Mouse (Mus musculus): ENCODE measurements around the gene Pnldc1.
"Not testable (repeated sequence)": the region's sequence is repeated elsewhere in the genome, so short reads cannot be mapped to it uniquely, and the experiment has no call there.

Gene Pnldc1

DNA sequence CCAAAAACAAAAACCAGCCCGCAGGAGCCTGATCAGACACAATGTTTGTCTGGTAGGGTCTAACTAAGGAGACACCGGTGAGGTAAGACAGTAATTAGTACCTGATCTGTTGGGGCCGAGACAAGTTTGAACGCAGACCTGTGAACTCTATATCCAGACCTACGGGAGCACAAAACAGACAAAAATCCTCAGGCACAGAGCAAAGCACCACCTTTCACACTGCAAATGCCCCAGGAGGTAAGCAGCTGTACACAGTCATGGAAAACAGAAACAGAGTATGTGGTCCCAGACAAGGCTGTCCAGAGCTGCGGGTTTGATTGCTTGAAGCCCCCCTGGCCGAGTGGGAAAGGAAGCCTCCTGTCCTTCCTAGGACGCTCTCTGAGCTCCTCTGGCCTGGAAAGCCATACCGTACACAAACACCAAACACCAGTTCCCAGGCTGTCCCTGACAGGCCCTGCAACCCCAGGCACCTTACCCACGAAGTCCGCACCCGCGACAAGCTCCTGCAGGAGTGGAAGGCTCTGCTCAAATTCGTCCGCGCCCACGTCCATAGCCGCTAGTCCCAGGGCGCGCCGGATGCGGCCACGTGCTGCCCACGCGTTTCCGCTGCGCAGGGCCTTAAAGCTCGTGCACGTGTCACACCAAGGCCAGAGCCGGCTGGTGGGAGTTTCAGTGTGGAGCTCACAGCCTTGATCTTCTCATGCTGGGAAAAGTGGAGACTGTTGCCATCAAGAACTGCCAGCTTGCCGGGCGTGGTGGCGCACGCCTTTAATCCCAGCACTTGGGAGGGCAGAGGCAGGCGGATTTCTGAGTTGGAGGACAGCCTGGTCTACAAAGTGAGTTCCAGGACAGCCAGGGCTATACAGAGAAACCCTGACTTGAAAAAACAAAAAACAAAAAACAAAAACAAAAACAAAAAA, at the start of gene Pnldc1:
Gene Pnldc1 (minus strand): TSS at position 870 of the 920 bp plus-strand sequence.
- no peak for DNase-seq

DNA sequence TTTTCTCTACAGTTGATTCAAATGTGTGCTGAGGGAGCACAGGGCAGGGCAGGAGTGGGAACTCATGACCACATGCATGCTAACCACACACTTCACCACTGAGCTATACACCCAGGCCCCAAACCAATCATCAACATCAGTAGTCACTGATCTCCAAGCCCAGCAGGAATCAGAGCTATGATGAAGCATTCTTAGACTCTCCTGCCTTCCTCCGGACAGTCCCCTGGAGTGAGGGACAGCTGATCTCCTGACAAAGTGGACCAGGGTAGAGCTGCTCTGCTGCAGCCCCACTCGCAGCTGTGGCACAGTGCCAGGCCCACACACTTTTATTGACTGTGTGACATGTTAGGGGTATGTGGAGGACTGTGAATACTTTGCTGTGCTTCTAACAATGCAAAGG, 49.3 kb upstream of the Pnldc1 start:
- not testable (repeated sequence) for DNase-seq

DNA sequence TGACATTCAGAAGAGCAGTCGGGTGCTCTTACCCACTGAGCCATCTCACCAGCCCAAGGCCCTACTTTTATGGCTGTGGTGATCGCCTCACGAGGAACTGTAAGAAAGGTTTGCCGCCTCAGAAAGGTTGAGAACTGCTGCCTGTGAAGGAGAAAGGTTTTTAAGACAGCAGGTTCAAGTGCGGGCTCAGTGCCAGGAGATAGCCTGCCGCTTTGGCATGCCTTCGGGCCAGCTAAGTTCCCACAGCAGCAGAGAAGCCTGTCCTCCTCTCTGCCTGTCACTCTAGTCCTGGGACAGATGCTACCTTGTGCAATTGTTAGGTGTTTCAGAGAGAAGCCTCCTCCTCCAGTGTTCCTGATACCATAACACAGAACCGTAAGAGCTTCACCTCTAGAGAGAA, 46.6 kb upstream of the Pnldc1 start:
- DNase-seq: no peak

DNA sequence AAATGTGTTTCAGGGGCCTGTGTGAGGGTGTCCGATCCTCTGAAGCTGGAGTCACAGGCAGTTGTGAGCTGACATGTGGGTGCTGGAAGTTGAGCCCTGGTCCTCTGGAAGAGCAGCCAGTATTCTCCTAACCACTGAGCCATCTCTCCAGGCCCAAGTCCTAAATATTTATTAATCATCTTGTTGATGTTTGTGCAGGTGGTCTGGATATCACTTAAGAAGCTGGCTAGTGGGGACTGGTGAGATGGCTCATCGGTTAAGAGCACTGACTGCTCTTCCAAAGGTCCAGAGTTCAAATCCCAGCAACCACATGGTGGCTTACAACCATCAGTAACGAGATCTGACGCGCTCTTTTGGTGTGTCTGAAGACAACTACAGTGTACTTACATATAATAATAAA, 39.6 kb upstream of the Pnldc1 start:
- DNase-seq: no peak

DNA sequence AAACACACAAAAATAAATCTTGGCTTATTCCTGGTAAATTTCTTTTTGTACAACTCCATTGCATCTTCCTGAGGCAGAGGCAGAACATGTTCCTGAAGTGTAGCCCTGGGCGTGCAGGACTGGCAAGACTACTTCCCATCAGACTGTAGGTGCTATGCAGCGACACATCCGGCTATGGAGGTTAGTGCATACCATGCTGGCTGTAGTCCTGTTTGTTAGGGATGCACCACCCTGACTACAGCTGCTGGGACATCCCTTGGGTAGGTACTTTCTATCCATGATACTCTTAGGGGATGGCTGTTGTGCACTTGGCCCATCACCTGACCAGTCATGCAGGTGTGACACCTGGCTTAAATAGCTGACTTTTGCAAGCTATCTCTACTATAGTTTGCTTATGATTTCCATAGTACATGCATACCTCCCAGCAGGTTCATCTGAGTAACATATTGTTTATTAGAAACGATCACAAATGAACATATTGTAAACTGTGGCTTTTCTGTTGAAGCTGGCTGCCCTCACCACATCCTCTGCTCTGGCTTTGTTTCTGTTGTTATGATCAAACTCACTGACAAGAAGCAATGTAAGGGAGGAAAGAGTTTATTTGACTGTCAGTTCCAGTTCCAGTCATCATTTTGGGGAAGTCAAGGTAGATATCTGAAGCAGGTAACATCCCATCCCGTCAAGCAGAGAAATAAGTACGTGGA, 32.6 kb upstream of the Pnldc1 start:
- no peak for DNase-seq

DNA sequence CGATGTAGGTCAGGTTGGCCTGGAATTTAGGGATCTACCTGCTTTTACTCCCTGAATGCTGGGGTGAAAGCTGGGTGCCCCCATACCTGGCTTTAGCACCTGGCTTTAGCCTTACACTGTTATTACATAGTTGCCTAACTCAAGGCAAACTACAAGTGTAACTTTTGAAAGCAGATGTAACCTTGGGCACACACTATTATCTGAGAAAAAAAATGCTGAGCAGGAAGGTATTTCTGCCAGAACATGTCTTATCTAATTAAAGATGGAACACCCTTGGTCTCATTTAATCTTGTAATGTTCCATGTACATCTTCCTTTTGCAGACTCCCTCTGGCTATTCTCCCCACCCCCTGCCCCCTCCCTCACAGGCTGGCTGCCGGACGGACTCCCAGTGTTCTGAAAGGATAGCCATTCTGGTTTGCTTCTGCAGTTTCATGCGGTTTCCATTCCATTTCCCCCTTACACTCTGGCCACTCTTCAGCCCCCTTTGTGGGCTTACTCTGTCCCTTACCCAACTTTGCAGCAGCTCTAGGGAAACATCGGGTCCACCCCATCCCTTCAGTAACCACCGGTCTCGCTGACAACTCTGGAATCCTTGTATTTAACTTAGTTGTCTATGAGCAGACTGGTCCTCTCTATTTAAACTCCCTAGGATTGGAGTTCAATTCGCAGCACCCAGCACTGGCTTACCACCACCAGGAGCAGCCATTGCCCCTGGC, 31.7 kb upstream of the Pnldc1 start:
- no peak for DNase-seq

DNA sequence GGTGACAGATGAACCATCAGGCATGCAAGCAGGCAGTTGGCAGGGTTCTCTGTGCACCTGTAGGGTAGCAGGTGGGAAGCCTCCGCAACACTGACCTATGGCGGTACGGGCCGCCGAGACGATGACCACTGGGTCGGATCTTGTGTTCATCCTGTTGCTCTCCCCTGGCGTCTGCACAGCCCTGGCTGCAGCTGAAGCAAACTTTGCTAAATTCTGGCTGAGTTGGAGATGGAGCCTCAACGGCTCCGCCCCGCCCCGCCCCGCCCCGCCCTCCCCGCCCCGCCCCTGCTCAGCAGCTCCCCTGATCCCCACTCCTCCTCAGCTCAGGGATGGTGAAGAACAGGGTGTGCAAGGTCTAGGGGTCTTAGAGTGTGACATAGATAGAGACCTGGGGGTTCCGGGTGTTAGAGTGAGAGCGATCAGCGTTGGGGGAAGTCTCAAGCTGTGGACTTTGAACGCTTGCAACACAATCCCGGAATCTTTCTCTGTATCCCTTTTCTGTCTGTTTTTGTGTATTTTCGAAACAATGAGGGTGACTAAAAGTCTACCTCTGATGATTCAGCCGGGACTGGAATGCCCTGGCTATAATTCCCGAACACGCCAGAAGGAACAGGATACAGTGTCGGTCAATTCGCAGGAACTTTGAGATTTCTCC, 30.2 kb upstream of the Pnldc1 start, which contains the start of gene Acat3:
Gene Acat3 (minus strand): TSS at position 450 of the 655 bp plus-strand sequence.
- no peak for DNase-seq

DNA sequence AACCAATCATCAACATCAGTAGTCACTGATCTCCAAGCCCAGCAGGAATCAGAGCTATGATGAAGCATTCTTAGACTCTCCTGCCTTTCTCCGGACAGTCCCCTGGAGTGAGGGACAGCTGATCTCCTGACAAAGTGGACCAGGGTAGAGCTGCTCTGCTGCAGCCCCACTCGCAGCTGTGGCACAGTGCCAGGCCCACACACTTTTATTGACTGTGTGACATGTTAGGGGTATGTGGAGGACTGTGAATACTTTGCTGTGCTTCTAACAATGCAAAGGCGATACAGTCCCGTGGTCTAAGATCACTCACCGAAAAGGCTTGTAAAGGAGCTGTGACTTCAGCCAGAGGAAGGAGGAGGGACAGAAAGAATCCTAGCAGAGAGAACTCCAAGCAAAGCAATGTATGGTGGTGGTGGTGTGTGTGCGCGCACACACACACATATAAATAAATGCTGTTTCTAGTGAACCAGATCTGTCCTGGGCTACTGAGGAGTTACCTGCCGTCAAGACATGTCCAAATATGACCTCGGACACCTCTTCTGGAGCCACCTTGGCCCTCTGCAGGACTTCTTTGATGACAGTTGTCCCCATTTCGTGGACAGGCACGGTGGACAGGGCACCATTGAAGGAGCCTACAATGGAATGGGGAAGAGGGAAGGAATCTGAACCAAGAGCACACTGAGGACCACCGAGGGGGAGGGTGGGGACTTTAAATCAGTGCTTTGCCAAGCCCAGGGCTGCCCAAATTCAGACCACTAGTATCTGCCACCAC, 29.5 kb upstream of the Pnldc1 start:
- not testable (repeated sequence) for DNase-seq

DNA sequence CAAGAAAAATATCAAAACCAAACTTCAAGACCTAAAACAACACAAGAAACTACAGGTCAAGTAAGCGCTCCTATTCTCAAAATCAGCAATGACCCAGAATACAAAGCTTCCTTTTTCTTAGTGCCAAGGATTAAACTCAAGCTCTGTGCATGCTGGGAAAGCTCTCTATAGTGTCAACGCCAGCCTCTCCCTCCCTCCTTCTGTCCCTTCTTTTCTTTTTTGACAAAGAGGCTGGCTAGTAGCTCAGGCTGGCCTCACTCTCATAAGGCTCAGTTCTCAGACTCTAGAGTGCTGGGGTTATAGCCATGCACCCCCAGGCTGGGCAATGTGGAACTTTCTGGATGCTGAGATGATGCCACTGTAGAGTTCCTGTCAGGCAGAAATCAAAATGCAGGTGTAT, 28.0 kb upstream of the Pnldc1 start:
- DNase-seq: no peak

DNA sequence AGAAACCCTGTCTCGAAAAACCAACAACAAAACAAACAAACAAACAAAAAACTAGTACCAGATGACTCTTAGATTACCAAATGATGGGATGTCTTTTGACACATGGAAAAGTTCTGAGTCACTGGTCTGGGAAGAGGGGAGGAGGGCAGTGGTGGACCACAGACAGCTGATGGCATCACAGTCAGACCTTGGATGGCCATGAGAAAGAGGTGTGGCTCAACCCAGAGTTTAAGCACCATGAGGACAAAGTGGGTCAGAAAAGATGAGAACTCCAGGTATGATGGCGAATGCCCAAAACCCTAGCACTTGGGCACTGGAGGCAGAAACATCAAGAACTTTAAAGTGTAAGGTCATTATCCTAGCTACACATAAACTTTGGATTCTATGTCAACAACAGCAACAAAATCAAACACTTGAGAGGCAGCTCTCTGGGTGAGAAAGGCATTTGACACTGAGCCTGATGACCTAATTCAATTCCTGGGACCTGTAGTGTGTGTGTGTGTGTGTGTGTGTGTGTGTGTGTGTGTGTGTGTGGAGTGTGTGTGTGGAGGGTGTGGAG, 27.5 kb upstream of the Pnldc1 start:
- no peak for DNase-seq

DNA sequence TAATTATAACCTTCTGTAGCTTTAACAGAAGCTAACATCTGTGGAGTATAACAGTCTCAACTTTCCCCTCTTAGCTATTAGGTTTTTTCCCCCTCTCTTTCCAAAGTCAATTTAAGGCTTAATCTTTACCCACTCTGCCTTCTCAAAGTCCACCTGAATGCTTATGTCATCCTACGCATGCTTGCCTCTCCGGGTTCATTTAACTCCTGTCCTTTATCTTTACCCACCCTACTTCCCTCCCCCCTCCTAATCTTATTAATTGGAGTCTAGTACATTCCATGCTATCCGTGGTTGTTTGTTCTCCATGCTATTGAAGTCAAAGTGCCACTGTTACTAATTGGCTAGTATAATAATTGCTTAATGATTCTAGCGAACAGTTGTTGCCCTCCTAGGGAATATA, 25.7 kb upstream of the Pnldc1 start:
- DNase-seq: no peak

DNA sequence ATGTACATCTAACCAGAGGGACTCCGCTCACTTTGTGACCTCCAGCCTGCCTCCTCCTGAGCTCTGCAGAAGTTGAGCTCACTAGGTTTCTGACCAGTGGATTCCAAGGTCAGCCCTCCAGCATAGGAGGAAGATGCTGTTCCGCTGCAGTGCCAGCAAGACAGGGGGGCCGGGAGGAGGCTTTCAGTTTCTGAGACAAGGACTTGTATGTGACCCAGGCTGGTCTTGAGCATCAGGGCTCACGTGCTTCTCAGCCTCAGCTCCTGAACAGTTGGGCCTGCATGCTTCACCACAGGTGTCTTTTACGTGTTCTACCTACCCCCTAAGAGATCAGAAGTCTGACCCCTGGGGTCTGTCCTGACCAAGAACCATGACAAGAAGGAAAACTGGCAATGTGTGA, 21.5 kb upstream of the Pnldc1 start:
- not testable (repeated sequence) for DNase-seq

DNA sequence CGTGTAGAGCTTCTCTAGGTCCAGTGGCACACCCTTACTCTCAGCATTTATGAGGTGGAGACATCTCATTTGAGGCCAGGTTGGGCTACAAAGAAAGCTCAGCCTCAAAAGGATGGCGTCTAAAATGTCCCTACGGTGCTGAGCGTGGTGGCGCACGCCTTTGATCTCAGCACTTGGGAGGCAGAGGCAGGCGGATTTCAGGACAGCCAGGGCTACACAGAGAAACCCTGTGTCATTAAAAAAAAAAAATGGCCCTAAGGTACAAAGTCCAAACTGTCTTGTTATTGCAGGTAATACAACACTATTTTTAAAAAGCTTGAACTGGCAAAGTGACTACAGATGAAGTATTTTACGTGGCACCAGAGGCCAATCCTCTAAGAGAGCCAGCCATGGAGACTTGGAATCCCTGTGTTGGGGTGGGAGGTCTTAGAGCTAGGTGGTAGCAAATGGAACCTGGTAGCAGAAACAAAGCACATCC, 15.7 kb upstream of the Pnldc1 start:
- no peak for DNase-seq

DNA sequence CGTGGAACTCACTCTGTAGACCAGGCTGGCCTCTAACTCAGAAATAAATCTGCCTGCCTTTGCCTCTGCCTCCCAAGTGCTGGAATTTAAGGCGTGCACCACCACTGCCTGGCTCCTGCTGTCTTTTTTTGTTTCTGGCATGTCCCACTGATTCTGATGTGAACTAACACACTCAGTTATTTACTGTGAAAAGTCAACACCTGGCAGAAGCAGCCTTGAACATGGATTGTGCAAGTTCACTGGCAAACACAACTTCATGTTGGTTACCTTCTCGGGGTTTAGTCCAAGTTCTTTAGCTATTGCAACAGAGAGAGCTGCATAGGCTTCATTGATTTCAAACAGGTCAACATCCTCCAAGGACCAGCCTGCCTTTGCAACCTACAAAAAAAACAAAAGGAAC, 15.0 kb upstream of the Pnldc1 start:
- no peak for DNase-seq

DNA sequence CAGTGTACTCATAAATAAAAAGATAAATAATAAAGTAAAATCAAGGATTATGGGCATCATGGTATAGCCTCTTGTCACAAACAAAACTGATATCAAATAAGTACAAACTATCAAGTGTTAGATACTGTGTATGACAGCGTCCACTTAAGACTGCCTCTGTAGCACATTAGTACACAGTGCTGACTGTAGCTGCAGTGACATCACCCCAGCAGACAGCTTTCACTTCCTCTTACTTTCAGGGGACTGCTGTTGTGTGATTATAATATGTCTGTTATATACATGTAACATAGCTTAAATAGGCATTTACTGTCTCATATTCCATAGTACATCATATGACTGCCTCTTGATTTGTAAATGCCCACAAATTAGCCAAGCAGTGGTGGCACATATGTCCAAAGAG, 11.0 kb upstream of the Pnldc1 start:
- no peak for DNase-seq

DNA sequence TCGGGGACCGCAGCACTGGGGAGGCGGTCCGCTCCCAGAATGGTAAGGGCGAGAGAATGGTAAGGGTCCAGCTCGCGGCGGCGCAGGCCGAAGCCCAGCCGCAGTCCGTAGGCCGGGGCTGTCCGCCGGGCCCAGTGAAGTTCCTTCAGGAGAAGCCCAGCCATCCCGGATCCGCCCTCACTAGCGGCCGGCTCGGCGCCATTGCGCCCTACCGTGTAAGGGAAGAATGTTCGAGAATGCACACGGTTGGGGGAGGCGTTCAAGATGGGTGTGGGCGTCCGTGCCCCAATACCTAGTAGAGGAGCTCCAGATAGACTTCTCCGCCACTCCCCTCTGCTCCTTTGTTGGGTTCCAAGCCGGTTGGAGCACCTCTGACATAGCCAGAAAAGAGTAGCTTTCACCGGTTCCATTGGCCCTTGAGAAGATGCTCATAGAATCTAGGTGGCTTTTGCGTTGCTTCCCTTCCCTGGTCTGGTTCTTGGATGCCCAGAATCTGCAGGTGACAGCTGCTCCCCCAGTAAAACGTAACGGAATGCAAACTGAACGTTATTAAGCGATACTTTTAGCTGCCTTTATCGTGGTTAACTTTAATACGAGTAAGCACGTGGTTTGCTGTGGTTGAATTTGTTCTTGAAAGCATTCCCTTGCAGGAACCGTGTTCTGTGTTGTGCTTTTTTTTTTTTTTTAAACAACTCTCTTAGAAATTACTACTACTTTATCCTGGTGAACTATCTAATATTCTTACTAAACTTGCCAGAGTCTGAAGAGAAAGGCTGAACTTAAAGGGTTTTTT, 6.8 kb upstream of the Pnldc1 start:
- peak; percentile 53 for DNase-seq

DNA sequence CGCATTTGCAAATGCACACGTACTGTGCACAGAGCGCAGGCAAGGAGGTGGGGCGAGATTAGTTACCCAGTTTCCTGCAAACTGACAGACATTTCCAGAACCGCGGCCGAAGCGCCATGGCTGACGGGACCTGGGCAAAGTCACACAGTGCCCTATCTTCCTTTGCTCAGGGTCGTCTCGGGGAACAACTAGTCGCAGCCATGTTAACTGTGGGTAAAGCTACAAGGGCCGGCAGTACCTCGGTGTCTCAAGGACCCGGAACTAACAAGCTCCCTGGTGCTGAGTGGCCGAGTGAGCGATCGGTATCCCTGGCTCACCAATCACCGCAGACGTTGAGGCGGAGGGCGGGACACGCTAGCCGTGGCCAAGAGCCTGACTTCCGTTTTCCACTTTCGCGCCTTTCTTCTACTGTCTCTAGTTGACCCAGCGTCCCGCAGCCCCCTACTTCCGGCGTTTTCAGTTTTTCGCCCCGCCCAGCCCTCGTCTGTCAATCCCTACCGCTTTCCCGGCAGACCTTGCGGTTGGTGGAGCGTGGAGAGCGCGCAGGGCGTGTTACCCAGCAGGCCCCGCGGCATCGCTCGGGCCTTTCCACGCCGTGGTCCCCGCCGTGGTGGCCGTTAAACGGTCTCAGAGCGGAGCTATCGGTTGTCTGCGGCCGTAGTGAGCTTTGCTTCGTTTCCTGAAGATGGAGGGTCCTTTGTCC, 6.0 kb upstream of the Pnldc1 start, which contains the start of gene Mrpl18:
Gene Mrpl18 (minus strand): TSS at position 465 of the 703 bp plus-strand sequence.
- DNase-seq: peak; percentile 95

DNA sequence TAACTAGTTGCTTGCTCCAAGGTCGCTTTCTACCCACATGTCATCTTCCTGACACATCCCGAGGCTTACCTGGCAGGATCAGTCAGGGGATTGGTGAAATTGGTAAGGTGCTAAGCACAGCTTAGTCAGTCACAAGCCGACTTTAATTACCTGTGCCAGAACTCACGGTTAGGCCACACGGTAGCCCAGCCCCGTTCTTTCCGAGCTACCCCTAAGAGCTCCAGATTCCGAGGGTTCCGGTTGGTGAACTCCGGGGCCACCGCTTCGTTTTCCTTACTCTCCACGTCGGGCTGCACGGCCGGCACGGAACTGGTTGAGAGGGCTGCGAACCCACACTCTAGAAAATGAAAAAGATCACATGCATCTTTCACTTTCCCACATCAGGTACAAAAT, 5.5 kb upstream of the Pnldc1 start, which contains the start of gene Tcp1:
Gene Tcp1 (plus strand): TSS at position 214 of the 393 bp plus-strand sequence.
- DNase-seq: no peak

DNA sequence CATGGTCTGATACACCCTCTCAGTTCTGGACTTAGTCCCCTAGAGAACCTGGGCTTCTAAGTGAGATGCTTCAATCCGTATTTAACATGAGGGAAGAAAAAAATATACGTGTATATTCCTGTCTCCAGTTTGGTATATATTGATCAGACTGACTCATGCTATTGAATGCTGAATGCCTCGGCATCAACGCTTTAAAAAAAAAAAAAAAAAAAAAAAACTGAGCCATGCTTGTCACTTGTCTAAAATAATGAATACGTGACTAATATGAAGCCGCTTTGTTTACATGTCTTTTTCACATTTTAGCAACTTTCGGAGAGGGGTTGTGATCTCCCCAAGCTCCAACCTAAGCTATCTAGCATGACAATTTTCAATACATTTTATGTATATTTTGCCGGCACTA, 361 bp upstream of the Pnldc1 start:
- no peak for DNase-seq

DNA sequence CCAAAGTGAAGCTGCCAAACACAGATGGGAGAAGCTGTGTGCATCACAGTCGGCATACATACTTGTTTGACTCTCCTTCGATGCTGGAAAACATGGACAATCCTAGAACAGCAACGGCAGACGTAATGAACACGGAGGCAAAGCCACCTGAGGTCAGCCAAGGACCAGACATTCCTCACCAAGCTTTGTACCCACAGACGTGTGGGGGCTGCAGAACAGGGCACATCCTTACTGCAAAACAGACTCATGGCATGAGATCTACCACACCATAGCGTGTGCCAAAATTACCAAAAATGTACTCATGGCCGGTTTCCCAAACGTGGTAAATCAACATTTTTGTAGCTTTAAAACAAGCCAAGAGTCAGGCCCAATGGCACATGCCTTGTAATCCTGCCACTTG, 3.6 kb downstream of the Pnldc1 start:
- no peak for DNase-seq
